Mouse (Mus musculus) testis, adult 2 months (tissue): ENCODE results near the gene Pmp22.

Source experiments
- CTCF ChIP-seq: fragments of 200-500 bp; IDR thresholded peaks from 2 replicates; pipeline ENCODE4 v1.5.1; 2012; ENCODE audit warnings: low read depth, mild to moderate bottlenecking, inconsistent platforms, low read length, moderate library complexity; ENCODE audit not compliant: control insufficient read depth, insufficient read depth, insufficient replicate concordance
- POLR2A ChIP-seq: fragments of 200-500 bp; IDR thresholded peaks from 2 replicates; pipeline ENCODE4 v1.6.1; 2012; ENCODE audit warnings: low read depth, mild to moderate bottlenecking, inconsistent platforms, low read length, moderate library complexity; ENCODE audit not compliant: control insufficient read depth

DNA sequence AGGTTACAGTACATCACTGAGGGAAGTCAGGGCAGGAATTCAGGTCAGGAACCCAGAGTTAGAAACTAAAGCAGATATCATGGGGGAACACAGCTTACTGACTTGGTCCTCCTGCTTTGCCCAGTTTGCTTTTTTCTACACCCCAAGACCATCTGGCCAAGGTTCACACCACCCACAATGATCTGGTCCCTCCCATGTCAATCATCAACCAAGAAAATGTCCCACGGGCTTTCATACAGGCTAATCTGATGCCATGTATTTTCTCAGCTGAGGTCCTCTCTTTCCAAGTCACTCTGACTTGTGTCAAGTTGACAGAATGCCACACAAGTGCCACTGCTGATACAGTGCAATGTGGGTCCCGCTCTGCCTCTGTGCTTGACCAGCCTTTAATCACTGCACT is 24.8 kb upstream of the Pmp22 start:
- TF ChIP-seq CTCF: no peak
- no peak for TF ChIP-seq POLR2A
